Mouse (Mus musculus) testis, adult 2 months (tissue): ENCODE measurements around the gene Tamm41.

ENCODE experiments used
- CTCF ChIP-seq: fragments of 200-500 bp; IDR thresholded peaks from 2 replicates; pipeline ENCODE4 v1.5.1; 2012; ENCODE audit warnings: low read depth, mild to moderate bottlenecking, inconsistent platforms, low read length, moderate library complexity; ENCODE audit not compliant: control insufficient read depth, insufficient read depth, insufficient replicate concordance
- POLR2A ChIP-seq: fragments of 200-500 bp; IDR thresholded peaks from 2 replicates; pipeline ENCODE4 v1.6.1; 2012; ENCODE audit warnings: low read depth, mild to moderate bottlenecking, inconsistent platforms, low read length, moderate library complexity; ENCODE audit not compliant: control insufficient read depth

GRCm38 (mm10) chr6:115072024-115072423 lies 34.3 kb upstream of the Tamm41 start:
- TF ChIP-seq POLR2A (no peak), CTCF (no peak)
